Mouse (Mus musculus): ENCODE results near the gene Maff. TPM values are rescaled to one million over a fixed set of nuclear protein-coding genes. Genes with fewer than 3 reads are reported as not detected.

Gene Maff
- polyA plus RNA-seq, 1 experiment: 0.71 TPM

DNA sequence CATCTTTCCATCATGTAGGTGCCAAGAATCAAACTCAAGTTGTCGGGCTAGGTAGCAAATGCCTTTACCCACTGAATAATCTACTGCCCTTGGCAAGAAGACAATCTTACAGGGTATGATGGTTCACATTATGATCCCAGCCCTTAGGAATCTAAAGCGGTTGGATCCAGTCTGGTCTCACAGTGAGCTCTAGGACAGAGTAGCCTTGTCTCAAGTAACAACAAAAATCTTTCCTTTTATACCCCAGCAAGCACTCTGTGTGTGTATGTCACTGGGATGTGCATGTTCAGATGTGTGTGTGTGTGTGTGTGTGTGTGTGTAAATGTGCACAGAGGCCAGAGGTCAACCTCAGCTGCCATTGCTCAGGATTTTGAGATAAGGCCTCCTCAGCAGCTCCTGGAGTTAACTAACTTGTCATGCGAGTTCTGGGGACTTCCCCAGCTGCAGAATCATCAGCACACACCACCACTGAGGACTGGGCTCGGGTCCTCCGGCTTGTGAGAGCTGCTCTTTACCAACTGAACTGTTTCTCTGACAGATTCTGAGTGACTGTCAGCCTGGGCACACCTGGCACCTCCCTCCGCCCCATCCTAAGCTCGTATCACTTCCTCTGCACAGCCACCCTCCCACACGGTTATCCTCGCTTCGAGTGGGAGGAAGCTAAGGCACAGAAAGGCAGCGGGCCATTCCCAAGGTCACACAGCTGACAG lies 24.0 kb upstream of the Maff start:
- peaks cover 3% of the 10 kb centered on the region; the same call in 1 of the 2 replicates for H3K4me1 ChIP-seq (ENCODE audit: control insufficient read depth, insufficient read depth, low read length)
- no peak overlapping the region for H3K27ac ChIP-seq (ENCODE audit: insufficient read depth, low read length)
- TF ChIP-seq CTCF (IDR thresholded peaks at IDR 0.05; ENCODE audit: extremely low read depth, insufficient read depth, low read length) (no peak), POLR2A (IDR thresholded peaks at IDR 0.05; ENCODE audit: extremely low read depth, insufficient read depth, low read length) (no peak)
- H3K4me3 ChIP-seq (ENCODE audit: insufficient read depth, low read length): no peak overlapping the region

- TF ChIP-seq POLR2A (IDR thresholded peaks at IDR 0.05; ENCODE audit: extremely low read depth, insufficient read depth, low read length): no peak
- no peak for TF ChIP-seq CTCF (IDR thresholded peaks at IDR 0.05; ENCODE audit: extremely low read depth, insufficient read depth, low read length)
- H3K27ac ChIP-seq (ENCODE audit: insufficient read depth, low read length): peak overlapping the region; percentile 43; the same call in 1 of the 2 replicates
- H3K4me1 ChIP-seq (ENCODE audit: control insufficient read depth, insufficient read depth, low read length): peaks cover 3% of the 10 kb centered on the region; the same call in 1 of the 2 replicates
- no peak overlapping the region for H3K4me3 ChIP-seq (ENCODE audit: insufficient read depth, low read length)
Measured at GRCm38 (mm10) chr15:79322991-79323790, 23.2 kb upstream of the Maff start.

- no peak for TF ChIP-seq POLR2A (IDR thresholded peaks at IDR 0.05; ENCODE audit: extremely low read depth, insufficient read depth, low read length)
- no peak for TF ChIP-seq CTCF (IDR thresholded peaks at IDR 0.05; ENCODE audit: extremely low read depth, insufficient read depth, low read length)
- H3K4me3 ChIP-seq (ENCODE audit: insufficient read depth, low read length): no peak overlapping the region
- peaks cover 3% of the 10 kb centered on the region; the same call in 1 of the 2 replicates for H3K4me1 ChIP-seq (ENCODE audit: control insufficient read depth, insufficient read depth, low read length)
- H3K27ac ChIP-seq (ENCODE audit: insufficient read depth, low read length): peak overlapping the region; percentile 43; the same call in 1 of the 2 replicates
Measured at GRCm38 (mm10) chr15:79323791-79324155, 22.6 kb upstream of the Maff start.

DNA sequence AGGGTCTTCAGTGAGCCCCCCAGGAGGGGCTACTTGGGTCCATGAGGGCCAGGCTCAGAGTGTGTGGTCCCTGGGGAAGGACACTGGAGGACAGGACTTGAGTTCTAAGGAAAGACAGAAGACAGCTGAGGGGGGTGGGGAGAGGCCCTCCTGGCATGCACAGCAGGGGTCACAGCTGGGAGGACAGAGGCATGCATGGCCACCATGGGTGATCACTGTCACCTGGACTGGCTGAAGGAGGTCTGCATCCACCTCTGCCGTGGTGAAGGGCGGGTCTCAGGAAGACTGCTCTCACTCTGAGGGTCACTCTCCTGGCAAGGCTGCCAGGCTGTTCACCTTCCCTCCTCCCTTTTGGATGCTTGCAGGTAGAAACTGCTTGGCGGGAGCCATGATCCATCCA lies 22.0 kb upstream of the Maff start:
- Histone ChIP-seq H3K4me3 (ENCODE audit: insufficient read depth, low read length) (no peak overlapping the region), H3K4me1 (ENCODE audit: control insufficient read depth, insufficient read depth, low read length) (peaks cover 3% of the 10 kb centered on the region; the same call in 1 of the 2 replicates), H3K27ac (ENCODE audit: insufficient read depth, low read length) (no peak overlapping the region)
- TF ChIP-seq POLR2A (IDR thresholded peaks at IDR 0.05; ENCODE audit: extremely low read depth, insufficient read depth, low read length) (no peak), CTCF (IDR thresholded peaks at IDR 0.05; ENCODE audit: extremely low read depth, insufficient read depth, low read length) (no peak)

GRCm38 (mm10) chr15:79325742-79326141 lies 20.7 kb upstream of the Maff start:
- H3K27ac ChIP-seq (ENCODE audit: insufficient read depth, low read length): no peak overlapping the region
- H3K4me1 ChIP-seq (ENCODE audit: control insufficient read depth, insufficient read depth, low read length): peaks cover 3% of the 10 kb centered on the region; the same call in 1 of the 2 replicates
- no peak overlapping the region for H3K4me3 ChIP-seq (ENCODE audit: insufficient read depth, low read length)
- no peak for TF ChIP-seq CTCF (IDR thresholded peaks at IDR 0.05; ENCODE audit: extremely low read depth, insufficient read depth, low read length)
- no peak for TF ChIP-seq POLR2A (IDR thresholded peaks at IDR 0.05; ENCODE audit: extremely low read depth, insufficient read depth, low read length)

- H3K4me3 ChIP-seq (ENCODE audit: insufficient read depth, low read length): no peak overlapping the region
- peaks cover 3% of the 10 kb centered on the region; the same call in 1 of the 2 replicates for H3K4me1 ChIP-seq (ENCODE audit: control insufficient read depth, insufficient read depth, low read length)
- no peak overlapping the region for H3K27ac ChIP-seq (ENCODE audit: insufficient read depth, low read length)
- TF ChIP-seq CTCF (IDR thresholded peaks at IDR 0.05; ENCODE audit: extremely low read depth, insufficient read depth, low read length): no peak
- TF ChIP-seq POLR2A (IDR thresholded peaks at IDR 0.05; ENCODE audit: extremely low read depth, insufficient read depth, low read length): no peak
Measured at GRCm38 (mm10) chr15:79326264-79326663, 20.2 kb upstream of the Maff start.

DNA sequence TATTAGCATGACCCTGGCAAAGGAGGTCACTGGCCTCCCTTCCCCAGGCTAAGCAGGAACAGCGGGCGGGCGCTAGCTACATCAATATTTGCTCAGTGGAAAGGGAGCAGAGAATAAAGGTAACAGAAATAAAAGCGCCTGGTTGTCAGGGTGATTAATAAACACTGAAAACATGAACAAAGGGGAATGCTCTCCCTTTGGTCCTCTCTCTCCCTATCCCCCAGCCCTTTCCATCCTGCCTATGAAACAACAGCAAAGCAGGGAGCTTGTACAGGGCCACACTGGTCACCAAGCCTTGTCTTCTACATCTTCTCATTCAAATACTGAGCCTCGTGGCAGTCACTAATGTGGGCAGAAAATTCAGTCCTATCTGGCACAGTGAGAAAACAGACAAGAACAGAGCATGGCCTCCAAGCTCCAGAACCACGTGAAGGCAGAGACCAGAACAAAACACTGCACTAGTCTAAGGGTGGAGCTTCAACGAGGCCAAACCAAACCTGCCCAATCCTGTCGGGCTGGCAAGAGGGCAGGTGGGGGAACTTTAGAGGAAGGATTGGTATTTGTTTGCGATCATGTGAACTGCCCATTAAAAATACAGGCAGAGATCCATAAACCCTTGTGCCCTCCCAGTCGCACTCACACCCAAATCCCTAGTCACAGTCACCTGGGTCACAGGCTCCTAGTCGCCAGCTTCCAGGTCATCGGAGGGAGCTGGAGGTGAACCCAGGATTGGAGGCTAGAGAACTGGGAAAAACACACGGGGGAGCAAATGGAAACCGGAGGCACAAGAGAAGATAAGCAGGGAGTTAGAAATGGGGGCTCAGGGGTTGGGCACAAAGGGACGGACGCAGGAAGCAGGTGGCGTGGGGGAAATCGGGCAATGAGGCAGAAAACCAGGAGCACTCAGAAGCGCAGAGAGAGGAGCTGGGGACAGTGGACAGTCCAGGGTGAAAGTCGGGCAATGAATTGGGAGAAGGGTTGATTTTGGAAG lies 19.2 kb upstream of the Maff start:
- peaks cover 3% of the 10 kb centered on the region; the same call in 1 of the 2 replicates for H3K4me1 ChIP-seq (ENCODE audit: control insufficient read depth, insufficient read depth, low read length)
- peak overlapping the region; percentile 79 for H3K4me3 ChIP-seq (ENCODE audit: insufficient read depth, low read length)
- peak overlapping the region; percentile 88 for H3K27ac ChIP-seq (ENCODE audit: insufficient read depth, low read length)
- no peak for TF ChIP-seq CTCF (IDR thresholded peaks at IDR 0.05; ENCODE audit: extremely low read depth, insufficient read depth, low read length)
- TF ChIP-seq POLR2A (IDR thresholded peaks at IDR 0.05; ENCODE audit: extremely low read depth, insufficient read depth, low read length): no peak

DNA sequence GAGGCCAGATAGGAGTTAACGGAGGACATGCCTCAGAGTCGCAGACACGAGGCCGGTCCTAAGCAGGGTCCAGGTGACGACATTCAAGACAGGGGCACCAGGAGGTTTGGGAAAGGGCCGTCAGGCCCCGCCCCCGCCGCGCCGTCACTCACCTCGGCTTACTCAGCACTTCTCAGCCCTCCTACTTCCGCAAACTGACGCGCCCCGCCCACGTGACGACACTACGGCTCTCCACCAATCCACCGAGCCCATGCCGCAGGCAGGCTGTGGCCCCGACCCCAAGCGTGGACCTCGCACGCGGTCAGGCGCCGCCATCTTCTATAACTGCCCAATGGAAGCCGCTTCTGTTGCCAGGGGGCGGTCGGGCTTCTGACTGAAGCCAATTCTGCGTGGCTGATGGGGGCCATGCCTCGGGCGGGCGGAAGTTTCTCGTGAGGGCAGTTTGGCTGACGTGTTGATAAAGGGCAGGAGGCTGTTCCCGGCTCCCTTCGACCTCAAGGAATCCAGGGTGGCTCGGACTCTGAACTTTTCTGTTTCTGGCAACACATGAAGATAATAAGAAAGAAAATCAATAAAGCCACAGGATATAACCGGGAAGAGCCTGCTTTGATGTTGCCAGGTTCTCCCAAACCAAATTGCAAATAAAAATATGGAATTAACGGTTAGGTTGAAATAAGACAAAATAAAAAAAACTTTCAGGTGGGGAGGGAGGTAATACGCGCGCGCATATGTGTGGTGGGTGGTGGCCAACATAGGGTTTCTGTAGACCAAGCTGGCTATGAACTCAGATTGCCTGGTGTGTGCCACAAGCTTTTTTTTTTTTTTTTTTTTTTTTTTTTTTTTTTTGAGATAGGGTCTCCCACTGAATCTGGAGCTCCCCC lies 18.1 kb upstream of the Maff start, which contains the start of gene Pla2g6:
Gene Pla2g6 (minus strand): TSS at position 333 of the 881 bp plus-strand sequence.
- TF ChIP-seq POLR2A (IDR thresholded peaks at IDR 0.05; ENCODE audit: extremely low read depth, insufficient read depth, low read length) (peak; percentile 75), CTCF (IDR thresholded peaks at IDR 0.05; ENCODE audit: extremely low read depth, insufficient read depth, low read length) (no peak)
- Histone ChIP-seq H3K4me3 (ENCODE audit: insufficient read depth, low read length) (peak within 1 kb of the TSS; percentile 79), H3K27ac (ENCODE audit: insufficient read depth, low read length) (peak within 1 kb of the TSS; percentile 88), H3K4me1 (ENCODE audit: control insufficient read depth, insufficient read depth, low read length) (peaks cover 3% of the 10 kb centered on the region; the same call in 1 of the 2 replicates)

Measured in cortical plate, adult 2 months (tissue).